Mouse (Mus musculus) thymus, adult 2 months (tissue): ENCODE results near the gene Vrk2. TPM values are rescaled to one million over a fixed set of nuclear protein-coding genes. Genes with fewer than 3 reads are reported as not detected.

ENCODE experiments used
- DNase-seq: peaks from one replicate; pipeline ENCODE4 v3.0.0; 2021
- H3K27ac ChIP-seq: fragments of 200-500 bp; 2 replicates; pipeline ENCODE4 v1.5.1; 2012; ENCODE audit warnings: low read length, control low read depth; ENCODE audit not compliant: control insufficient read depth, insufficient read depth
- H3K27me3 ChIP-seq: fragments of 200-500 bp; 2 replicates; pipeline ENCODE4 v1.6.1; 2012; ENCODE audit warnings: mild to moderate bottlenecking, low read length, moderate library complexity, mixed read lengths; ENCODE audit not compliant: control insufficient read depth, insufficient read depth
- H3K36me3 ChIP-seq: fragments of 200-500 bp; 2 replicates; pipeline ENCODE4 v1.6.1; 2012; ENCODE audit warnings: mild to moderate bottlenecking, low read length, moderate library complexity; ENCODE audit not compliant: control insufficient read depth, insufficient read depth
- H3K4me1 ChIP-seq: fragments of 200-500 bp; replicated peaks from 2 replicates; pipeline ENCODE4 v1.6.1; 2012; ENCODE audit warnings: low read length; ENCODE audit not compliant: control insufficient read depth, insufficient read depth
- H3K4me3 ChIP-seq: fragments of 200-500 bp; 2 replicates; pipeline ENCODE4 v1.5.1; 2012; ENCODE audit warnings: mild to moderate bottlenecking, low read length, control low read depth, moderate library complexity; ENCODE audit not compliant: control insufficient read depth, insufficient read depth
- CTCF ChIP-seq: fragments of 200-500 bp; IDR thresholded peaks from 2 replicates; pipeline ENCODE4 v1.5.1; 2012; ENCODE audit warnings: mild to moderate bottlenecking, control low read depth, low read length, moderate library complexity, borderline replicate concordance; ENCODE audit not compliant: control insufficient read depth, poor library complexity, insufficient read depth; ENCODE audit errors: extremely low read depth
- POLR2A ChIP-seq: fragments of 200-500 bp; IDR thresholded peaks from 2 replicates; pipeline ENCODE4 v1.6.1; 2012; ENCODE audit warnings: mild to moderate bottlenecking, low read length, control low read depth, moderate library complexity; ENCODE audit not compliant: control insufficient read depth, poor library complexity, insufficient read depth; ENCODE audit errors: extremely low read depth
- WGBS: fragments of 180-500 bp; shearing (Covaris S2); methylation state at CpG from one replicate; pipeline ENCODE4 v1.1.7; 2018; 5-methylcytosine and 5-hydroxymethylcytosine counted together
- polyA plus RNA-seq: library from polyadenylated mRNA; depleted of rRNA; stranded (reverse); fragments of >200 nt; gene quantifications from 2 replicates; pipeline ENCODE4 v1.2.3, GENCODE M21; 2012

The Vrk2 gene
- polyA plus RNA-seq, 1 experiment = 4.6 TPM

GRCm38 (mm10) chr11:26604061-26604655 lies 10.4 kb upstream of the Vrk2 start:
- Histone ChIP-seq H3K27ac (no peak overlapping the region), H3K36me3 (no peaks in the 10 kb centered on the region), H3K27me3 (no peaks in the 10 kb centered on the region), H3K4me3 (no peak overlapping the region), H3K4me1 (no peaks in the 10 kb centered on the region)
- no peak for DNase-seq
- 82% methylated on average over 1 of the region's 1 CpGs for WGBS
- TF ChIP-seq POLR2A (no peak), CTCF (no peak)

- DNase-seq = no peak
- no peak overlapping the region for H3K4me3 ChIP-seq
- no peak for TF ChIP-seq POLR2A
- no peaks in the 10 kb centered on the region for H3K4me1 ChIP-seq
- WGBS = 85% methylated on average over 2 of the region's 2 CpGs
- no peak overlapping the region for H3K27ac ChIP-seq
- no peaks in the 10 kb centered on the region for H3K36me3 ChIP-seq
- no peaks in the 10 kb centered on the region for H3K27me3 ChIP-seq
These were observed 7.9 kb upstream of the Vrk2 start for GRCm38 (mm10) chr11:26601571-26602175.

GRCm38 (mm10) chr11:26600692-26601091 lies 6.9 kb upstream of the Vrk2 start:
- H3K27ac ChIP-seq = no peak overlapping the region
- no peak for TF ChIP-seq POLR2A
- TF ChIP-seq CTCF = no peak
- H3K4me3 ChIP-seq = no peak overlapping the region
- no peak for DNase-seq
- 35% methylated on average over 4 of the region's 4 CpGs for WGBS
- no peaks in the 10 kb centered on the region for H3K27me3 ChIP-seq
- no peaks in the 10 kb centered on the region for H3K4me1 ChIP-seq
- H3K36me3 ChIP-seq = no peaks in the 10 kb centered on the region

DNA sequence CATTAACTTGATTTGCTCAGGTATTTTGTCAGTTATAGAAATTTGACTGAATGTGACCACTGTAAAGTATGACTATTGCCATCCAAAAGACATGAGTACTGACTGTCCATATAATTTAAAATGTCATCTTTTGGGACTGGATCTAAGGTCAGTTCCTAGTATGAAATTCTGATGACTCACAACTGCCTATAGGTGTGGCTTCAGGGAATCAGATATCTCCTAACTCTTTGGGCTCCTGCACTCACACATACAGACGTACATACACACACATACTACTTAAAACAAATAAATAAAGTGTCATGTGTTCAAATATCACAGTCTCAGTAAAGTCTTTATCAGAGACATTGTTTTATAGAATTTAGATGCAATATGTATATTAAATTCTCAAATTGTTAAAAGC lies 5.1 kb upstream of the Vrk2 start:
- Histone ChIP-seq H3K27me3 (no peaks in the 10 kb centered on the region), H3K4me1 (no peaks in the 10 kb centered on the region), H3K27ac (no peak overlapping the region), H3K4me3 (no peak overlapping the region), H3K36me3 (no peaks in the 10 kb centered on the region)
- WGBS = 90% methylated on average over 1 of the region's 1 CpGs
- DNase-seq = no peak
- TF ChIP-seq CTCF (no peak), POLR2A (no peak)

DNA sequence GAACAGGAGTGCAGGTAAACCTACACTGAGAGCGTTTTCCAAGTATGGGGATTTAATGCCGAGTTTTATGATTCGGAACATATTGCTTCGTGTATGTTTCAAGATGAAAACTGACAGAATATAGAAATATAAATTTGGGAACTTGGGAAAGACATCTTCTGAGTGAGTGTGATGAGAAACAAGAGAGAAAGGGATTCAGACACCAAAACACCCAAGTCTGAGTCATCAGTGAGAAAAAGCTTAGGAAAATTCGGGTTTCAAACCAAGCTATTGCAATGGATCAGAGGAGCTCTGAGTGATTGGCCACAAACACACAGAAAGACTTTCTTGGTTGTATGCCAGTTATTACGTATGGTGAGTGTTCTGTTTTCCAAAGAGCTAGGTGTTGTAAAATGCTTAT lies 4.0 kb upstream of the Vrk2 start:
- H3K27ac ChIP-seq = no peak overlapping the region
- no peaks in the 10 kb centered on the region for H3K27me3 ChIP-seq
- DNase-seq = no peak
- H3K4me3 ChIP-seq = no peak overlapping the region
- H3K36me3 ChIP-seq = no peaks in the 10 kb centered on the region
- no peaks in the 10 kb centered on the region for H3K4me1 ChIP-seq
- WGBS = 89% methylated on average over 6 of the region's 6 CpGs
- TF ChIP-seq POLR2A = no peak
- TF ChIP-seq CTCF = no peak

DNA sequence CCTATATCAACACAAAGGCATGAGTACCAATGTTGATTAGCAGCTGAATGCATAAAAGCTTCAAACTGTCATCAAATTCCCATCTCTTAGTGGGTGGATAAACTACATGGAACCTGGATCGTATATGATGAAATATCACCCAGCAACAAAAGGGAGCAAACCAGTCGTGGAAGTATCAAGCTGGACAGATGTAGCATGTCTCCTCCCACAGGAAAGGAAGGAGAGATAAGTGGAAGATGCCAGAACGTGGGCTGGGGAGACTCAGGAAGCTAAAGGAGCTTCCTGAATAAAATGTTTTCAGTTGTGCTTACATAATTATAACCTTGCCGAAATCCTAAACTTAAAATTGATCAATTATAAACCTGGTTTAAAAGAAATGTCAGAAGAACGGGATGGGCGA lies 3.3 kb upstream of the Vrk2 start:
- 73% methylated on average over 6 of the region's 6 CpGs for WGBS
- Histone ChIP-seq H3K27me3 (no peaks in the 10 kb centered on the region), H3K4me1 (peaks cover 5% of the 10 kb centered on the region), H3K27ac (no peak overlapping the region), H3K36me3 (no peaks in the 10 kb centered on the region), H3K4me3 (no peak overlapping the region)
- DNase-seq = no peak
- no peak for TF ChIP-seq CTCF
- no peak for TF ChIP-seq POLR2A

DNA sequence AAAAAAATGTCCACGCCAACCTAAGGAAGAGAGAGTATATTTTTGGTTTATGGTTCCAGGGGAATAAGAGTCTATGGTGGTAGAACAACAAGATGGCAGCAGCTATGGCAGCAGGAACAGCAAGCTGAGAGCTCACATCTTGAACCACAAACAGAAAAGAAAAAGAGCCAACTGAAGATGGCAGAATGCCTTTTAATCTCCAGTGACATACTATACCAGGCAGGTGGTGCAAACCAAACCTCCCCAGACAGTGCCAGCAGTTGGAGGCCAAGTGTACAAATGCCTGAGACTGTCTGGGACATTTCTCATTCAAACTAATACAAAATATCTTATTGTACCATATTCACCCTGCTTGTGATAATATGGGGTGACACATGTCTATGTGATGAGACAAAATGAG lies 2.4 kb upstream of the Vrk2 start:
- Histone ChIP-seq H3K27me3 (no peaks in the 10 kb centered on the region), H3K4me1 (peaks cover 5% of the 10 kb centered on the region), H3K4me3 (no peak overlapping the region), H3K36me3 (no peaks in the 10 kb centered on the region), H3K27ac (no peak overlapping the region)
- TF ChIP-seq CTCF (no peak), POLR2A (no peak)
- DNase-seq = no peak
- 95% methylated on average over 1 of the region's 1 CpGs for WGBS
